Mouse (Mus musculus): ENCODE results near the gene Tmem234. TPM values are rescaled to one million over a fixed set of nuclear protein-coding genes. Genes with fewer than 3 reads are reported as not detected.

The Tmem234 gene
- total RNA-seq, 2 experiments from 2014 or later, result 89.2 to 90.1 TPM

DNA sequence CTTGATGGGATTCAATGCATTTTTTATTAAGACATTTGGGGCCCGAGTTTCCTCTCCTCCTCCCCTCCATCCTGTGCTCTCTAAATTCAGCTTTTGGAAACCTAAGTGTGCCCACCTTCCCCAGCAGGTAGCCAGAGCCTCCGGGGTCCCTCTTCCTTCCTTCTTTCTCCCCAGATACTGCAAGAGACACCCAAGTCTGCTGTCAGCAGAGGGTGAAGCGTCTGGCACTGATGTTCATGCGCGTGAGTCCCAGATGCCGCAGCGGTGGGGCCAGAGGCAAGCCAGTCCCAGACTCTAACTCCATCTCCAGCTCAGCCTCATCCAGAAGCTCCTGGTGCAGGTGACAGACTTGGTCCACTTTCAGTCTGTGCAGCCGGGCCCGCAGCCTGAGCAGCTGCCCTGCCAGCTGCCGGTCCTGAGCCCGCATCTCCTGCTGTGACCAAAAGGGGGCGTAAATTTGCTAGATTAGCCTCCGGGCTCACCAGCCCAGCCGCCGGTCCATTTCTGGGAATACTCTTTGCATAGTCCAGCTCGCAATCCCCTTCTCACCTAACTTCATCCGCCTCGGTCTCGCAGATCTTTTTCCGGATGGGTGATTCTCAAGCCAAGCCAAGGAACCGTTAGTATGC lies 23.5 kb upstream of the Tmem234 start:
- peak; percentile 48 to 50 for DNase-seq (ENCODE audit: low spot score in 2 of 2)

DNA sequence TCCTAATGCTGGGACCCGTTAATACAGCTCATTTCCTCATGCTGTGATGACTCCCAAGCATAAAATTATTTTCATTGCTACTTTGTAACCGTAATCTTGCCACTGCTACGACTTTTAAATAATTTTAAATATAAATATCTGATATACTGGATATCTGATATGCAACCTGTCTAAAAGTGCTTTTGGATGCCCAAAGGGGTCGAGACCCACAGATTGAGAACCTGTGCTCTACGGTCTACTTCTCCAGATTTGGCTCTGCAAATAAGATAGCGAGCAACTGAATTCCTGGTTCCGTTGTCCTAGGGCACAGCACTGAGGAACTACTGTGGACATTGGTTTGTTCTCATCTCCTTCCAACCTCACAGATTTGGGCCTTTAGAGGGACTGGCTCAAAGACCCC lies 22.8 kb upstream of the Tmem234 start:
- DNase-seq (ENCODE audit: low spot score in 2 of 2), result no peak

DNA sequence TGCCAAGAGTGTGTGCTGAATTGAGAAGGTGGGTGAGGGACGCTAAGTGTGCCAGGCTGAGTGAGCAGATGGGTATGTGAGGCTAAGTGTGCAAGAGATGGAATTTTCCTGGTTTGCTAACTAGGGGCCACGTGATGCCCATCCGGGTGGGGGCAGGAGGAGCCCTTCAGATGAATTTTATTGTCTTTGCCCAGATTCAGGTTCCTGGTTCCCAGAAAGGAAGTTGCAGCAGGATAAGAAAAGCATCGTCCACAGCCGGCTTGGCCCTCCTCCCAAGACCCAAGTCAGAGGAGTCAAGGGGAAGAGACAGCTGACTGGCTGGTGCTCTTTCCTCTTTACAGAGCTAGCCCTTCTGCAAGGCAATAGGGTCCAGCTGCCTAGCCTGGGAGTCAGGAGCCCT lies 22.0 kb upstream of the Tmem234 start, which contains the start of gene Fam167b:
Fam167b (minus strand) TSS at position 84 of the 400 bp plus-strand sequence.
- no peak for DNase-seq (ENCODE audit: low spot score in 2 of 2)

DNA sequence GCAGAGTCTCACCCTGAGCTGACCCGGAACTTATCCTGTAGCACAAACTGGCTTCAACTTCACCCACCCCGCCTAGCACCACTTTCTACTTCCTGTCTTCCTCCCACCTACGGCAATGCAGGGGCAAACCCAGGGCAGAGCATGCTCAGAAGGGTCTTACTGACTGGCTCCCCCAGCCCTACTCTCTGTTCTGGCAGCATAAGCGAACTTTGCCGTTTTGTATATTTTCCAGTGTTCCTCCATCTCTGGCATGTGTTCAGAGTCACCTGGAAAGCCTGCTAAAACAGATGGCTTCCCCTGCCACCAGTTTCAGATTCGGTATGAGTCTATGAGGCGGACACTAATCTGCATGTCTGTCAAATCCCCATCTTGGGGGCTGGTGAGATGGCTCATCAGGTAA lies 20.1 kb upstream of the Tmem234 start:
- DNase-seq (ENCODE audit: low spot score in 2 of 2), result no peak

DNA sequence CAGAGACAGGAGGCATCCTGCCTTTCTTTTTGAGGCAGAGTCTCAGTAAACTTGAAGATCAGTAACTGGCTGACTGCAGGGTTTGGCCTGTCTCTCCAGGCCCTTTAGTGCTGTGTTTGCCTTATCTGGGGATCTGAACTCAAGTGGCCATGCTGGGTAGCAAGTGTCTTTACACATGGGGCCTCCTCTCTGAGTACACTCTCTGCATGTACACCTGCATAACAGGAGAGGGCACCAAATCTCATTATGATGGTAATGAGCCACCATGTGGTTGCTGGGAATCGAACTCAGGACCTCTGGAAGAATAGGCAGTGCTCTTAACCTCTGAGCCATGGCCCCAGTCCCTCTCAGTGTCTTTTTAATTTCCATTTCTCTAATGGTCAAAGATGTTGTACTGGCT lies 18.2 kb upstream of the Tmem234 start:
- DNase-seq (ENCODE audit: low spot score in 2 of 2), result no peak

DNA sequence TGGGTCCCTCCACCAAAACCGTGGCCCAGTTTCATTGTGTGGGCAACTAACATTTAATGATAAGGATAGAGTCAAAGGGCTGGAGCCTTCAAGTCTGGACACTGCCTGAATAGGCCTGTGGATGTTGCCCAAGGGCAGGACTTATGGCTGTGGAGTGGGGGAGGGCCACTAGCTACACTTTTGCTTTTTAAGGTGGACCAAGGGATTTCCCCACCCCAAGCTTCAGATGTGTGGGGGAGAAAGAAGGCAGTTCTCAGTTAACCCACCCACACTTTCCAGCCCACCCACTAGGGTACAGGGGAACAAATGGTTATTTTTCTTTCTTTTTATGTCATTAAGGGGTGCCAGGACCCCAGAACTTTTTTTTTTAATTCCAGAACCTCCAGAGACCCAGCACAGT lies 16.1 kb upstream of the Tmem234 start:
- no peak for DNase-seq (ENCODE audit: low spot score in 2 of 2)

DNA sequence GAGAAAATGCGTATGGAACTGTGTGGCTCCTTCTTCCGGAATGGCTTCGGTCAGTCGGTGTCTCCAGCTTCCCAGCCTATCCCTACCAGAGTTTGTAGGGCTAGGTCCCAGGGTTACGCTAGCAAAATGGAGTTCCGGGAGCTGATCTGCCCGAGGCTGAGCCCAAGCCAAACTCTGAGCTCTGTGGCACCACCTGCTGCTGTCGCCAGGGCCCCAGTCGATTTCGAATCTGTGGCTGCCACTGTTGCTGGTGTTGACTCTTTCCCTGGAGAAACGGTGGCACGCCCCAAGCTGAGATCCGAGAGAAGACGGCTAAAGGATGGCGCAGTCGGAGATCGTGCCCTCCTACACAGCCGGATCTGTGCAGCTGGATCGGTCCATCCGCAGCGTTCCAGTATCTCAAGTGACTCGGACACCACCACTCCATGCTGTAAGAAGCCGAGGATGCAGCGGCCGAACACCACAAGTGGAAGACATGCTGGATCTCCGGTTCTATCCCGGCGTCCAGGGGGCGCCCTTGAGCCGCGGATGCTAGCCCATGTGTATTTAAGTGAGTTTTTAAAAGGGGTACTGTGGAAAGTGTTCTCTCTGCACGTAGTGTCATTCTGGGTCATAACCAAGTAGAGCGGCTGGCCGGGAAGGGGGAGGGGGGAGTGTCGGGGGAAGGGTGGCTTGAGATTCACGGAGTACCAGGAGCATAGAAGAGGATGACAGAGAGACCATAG lies 15.4 kb upstream of the Tmem234 start:
- DNase-seq (ENCODE audit: low spot score in 2 of 2), result peak; percentile 79 to 80

DNA sequence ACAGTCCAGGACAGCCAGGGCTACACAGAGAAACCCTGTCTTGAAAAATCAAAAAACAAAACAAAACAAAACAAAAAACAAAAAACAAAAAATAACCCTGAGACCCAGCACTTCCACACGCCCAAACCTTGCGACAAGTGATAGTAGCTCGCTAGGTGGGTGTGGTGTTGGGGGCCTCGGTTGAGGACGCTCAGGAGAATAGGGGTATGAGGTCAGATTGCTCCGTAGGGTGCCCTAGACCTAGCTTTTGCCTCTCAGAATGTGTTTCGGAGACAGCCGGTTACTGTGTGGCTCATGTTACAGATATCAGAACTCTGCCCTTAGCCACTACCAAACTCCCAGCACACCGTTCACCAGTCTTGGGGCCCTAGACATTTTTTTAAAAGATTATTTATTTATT lies 14.7 kb upstream of the Tmem234 start:
- DNase-seq (ENCODE audit: low spot score in 2 of 2), result no peak

DNA sequence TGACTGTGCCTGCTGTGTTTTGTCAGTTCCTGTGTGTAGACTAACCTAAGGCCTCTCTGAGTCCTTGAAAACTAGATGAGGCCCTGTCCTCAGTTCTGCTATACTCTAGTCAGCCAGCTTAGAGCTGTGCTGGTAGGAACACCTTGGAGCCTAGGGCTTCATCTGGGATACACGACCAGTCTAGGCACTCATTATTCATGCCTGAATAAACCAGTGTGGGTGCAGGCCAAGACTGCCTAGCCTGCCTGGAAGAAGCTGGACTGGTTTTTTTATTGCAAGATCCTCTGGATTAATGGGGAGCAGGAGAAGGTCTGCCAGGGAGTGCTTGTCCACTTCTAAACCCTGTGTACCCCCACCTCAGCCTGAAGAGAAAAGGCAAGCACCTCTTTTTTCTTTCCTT lies 13.5 kb upstream of the Tmem234 start:
- DNase-seq (ENCODE audit: low spot score in 2 of 2), result no peak

DNA sequence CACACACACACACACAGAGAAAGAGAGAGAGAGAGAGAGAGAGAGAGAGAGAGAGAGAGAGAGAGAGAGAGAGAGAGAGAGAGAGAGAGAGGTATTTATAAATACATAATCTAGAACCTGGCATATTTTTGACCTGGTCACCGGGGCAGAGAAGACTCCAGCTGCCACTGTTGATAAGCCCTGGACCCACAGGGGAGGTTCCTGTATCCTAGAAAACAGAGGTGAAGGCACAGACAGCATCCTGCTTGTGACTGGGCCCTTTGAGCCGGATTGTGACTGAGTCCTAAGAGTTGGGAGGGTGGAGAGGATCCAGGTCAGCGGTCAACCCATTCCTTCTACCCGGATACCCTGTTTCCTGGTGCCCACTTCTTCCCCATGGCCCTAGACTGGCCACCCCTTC lies 11.6 kb upstream of the Tmem234 start:
- no peak for DNase-seq (ENCODE audit: low spot score in 2 of 2)

DNA sequence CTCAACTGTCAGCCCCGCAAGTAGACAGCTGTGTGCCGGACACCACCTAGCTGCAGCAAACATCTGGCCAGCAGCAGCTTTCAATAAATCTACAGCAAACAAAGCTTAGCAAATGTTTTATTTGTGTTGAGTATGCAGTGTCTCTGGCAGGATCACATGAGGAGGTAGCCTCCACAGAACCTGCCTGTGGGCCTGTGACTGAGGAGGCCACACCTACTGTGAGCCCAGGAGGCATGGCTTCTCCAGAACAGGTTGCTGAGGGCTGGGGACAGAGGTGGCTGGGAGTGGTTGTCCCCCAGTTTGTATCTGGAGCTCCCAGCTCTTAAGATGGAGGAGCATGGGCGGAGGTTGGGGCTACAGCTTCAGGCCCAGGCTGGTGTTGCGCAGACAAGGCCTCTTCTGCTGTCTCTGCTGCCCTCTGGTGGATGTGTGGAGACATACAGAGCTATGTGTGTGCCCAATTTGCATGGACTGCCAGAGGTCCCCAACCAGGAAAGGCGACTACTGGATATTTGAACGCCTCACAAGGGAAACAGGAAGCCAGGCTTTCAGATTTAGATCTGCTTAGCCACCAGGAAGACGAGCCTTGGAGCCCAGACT lies 8.1 kb downstream of the Tmem234 start:
- DNase-seq (ENCODE audit: low spot score in 2 of 2), result peak; percentile 83 to 85

DNA sequence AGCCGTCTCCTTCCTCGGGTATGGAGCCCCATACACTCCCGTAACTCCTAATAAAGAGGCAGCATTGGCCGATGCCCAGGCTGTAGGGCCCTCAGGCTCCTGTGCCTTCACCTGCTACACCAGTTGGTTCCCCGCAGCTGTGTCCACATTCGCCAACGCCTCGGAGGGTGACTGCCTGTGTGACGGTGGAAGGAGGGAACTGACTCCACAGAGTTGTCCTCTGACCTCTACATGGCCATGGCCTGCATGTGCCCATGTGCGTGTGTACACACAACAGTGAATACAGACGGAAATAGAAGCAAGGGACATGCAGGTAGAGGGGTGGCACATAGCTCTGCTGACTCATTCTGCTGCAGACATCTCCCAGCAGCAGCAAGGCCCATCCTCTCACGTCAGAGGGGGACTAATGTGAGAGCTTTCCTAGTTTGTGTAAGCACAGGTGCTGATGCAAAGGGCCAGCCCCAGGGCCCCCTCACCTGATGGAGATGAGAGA lies 8.7 kb downstream of the Tmem234 start:
- DNase-seq (ENCODE audit: low spot score in 2 of 2), result no peak

DNA sequence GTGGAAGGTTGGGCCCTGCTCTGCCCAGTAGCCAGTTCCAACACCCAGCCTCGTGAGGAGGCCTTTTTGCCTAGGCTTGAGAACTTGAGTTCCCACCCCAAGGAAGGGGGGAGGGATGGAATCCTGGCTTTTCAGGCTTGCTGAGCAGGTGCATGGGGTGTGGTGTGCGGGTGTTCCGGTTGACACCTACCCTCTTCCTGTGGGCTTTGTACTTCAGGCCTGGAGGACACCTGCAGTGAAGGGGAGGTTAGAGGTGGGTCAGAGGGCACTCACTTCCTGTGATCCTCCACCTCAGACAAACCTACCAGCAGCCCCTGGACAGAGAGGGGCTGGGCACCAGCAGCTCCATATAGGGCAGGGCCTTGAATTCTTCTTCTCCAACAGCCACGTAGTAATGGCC lies 9.6 kb downstream of the Tmem234 start:
- DNase-seq (ENCODE audit: low spot score in 2 of 2), result no peak

DNA sequence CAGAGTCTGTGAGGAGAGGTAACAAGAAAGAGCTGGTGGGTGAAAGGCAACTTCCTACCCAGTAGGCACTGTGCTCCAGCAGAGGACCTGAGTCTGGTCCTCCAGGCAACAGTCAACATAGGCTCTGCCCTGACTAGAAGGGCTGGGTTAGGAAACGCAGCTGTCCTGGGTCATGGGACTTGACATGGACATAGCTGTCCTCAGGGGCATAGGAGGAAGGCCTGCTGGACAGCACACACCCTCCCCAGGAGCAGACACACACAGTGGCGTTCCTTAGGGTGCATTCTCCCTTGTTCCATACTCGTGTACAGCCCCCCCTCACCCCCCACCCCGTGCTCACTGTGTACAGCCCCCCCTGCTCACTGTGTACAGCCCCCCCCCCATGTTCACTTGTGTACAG lies 10.0 kb downstream of the Tmem234 start:
- no peak for DNase-seq (ENCODE audit: low spot score in 2 of 2)

DNA sequence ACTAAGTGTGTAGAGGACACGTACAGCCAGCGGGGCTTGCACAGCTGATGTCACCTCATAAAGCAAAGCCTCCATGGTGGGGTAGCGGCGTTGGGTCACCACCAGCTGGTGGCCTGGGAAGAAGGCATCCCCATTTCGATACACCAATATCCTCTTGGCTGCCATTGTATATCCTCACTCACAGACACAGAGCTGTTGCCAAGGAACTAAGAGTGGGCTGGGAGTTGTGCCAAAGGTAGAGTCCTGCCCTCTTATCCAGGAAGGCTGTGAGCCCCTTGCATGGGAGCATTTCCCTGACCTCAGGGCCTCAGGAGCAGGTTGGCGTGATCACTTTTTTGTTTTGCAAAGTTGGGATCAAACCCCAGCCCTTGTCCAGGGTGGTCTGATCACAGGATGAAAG lies 13.6 kb downstream of the Tmem234 start, which contains the start of gene Dcdc2b:
Dcdc2b (minus strand) TSS at position 165 of the 400 bp plus-strand sequence.
- DNase-seq (ENCODE audit: low spot score in 2 of 2), result no peak

DNA sequence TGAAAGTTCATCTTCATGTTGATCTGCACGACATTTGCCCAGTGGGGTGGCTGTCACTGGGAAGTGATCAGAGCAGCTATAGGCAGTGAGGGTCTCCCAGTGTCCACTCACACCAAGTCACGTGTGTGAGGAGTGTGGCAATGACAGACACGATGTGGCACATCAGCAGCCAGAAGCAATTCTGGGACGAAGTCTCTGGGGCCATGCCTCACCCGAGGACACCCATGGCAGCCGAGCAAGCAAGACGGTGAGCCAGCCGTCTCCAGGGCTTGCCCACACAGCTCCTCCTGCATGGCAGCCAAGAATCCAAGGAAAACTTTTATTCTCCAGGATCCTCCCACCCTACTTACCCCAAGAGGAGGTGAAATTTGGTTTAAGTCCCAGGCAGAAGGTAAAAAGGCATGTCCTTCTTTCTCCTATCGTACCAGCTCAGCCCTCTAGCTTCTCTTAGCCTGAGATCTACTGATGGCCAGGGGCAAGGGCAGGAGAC lies 15.4 kb downstream of the Tmem234 start:
- DNase-seq (ENCODE audit: low spot score in 2 of 2), result no peak

DNA sequence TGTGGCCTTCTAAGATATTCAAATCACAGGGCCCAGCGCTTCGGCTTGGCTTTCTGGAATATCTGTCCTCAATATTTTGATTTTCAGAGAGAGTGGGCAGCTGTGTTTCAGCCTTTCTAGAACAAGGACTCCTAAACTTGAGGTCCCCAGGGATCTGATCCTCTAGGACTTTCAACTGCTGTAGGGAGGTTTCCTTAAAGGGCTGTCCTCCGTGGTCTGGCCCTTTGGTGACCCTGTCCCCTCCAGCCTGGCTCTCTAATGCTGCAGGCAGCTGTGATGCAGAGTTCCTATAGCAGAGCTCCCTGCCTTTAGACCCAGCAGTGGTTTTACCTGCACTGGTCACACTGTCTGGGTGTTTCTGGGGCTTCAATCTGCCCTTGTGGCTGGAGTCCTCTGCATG lies 16.2 kb downstream of the Tmem234 start:
- no peak for DNase-seq (ENCODE audit: low spot score in 2 of 2)

DNA sequence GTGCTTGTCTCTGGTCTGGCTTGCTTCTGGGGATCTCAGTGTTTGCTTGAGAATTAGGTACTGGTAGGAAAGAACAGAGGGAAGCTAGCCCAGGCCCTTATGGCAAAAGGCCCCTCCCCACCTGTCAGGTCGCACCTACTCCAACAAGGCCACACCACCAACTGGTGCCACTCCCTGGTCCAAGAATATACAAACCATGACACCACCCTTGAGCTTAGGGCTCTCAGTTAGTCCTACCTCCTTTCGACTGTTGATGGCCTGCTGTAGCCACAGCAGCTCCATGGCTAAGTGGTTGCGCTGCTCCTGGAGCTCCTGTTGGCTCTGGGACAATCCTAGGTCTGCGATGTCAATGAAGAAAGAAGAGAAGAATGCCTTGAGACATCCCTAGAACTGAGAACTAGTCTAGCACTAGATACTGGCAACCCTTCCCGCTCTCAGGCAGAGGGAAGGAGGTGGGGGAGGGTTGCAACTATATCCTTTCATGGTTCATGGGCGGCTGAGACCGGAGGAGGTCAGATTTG lies 16.7 kb downstream of the Tmem234 start:
- DNase-seq (ENCODE audit: low spot score in 2 of 2), result no peak

DNA sequence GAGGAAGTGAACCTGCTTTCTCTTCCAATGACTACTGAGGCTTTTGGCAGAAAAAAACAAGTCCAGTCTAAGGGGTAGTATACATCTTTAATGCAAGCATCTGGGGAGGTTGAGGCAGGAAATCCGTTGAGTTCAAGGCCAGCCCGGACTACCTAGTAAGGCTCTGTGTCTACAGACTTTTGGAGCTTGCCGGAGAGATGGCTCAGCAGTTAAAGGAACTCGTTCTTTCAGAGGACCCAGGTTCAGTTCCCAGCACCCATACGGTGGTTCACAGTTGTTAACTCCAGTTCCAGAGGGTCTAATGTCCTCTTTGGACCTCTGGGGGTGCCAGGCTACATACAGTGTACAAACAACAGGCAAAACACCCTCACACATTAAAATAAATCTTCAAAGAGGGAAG lies 17.6 kb downstream of the Tmem234 start:
- DNase-seq (ENCODE audit: low spot score in 2 of 2), result no peak

DNA sequence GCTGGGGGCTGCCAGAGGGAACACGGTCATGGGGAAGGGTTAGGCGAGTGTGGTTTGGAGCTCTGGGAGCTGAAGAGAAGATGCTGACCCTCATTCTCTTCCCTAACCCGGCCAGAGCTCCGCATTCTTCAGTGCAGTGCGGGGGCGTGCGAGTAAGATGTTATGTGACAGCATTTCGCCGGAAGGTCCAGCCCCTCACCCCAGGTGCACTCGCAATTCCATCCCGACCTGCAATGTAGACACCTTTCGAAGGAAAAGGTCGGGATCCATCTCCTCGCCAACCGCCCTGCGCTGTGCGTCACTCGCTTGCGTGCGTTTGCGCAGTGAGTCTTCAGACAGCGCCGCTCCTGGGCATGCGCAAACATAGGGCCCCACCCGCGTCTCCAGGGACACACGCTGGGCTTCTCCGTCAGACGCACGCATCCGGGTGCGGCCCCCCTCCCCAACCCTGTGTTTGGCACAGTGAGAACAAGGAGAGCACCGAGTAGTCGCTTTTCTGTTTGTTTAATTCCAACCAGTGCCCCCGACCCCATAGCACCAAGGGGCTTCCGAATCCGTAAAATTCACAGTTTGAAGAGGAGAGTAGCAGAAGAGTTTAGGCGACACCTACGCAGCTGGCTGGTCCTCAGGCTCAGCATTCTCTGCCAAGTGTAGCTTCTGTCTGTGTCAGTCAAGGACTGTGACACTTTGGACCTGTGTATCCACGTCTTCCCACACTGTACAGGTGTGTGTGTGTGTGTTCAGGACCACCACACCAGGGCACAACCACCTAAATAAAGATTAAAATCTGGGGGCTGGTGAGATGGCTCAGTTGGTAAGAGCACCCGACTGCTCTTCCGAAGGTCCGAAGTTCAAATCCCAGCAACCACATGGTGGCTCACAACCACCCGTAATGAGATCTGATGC lies 18.6 kb downstream of the Tmem234 start, which contains the start of gene Iqcc:
Iqcc (minus strand) TSS at position 314 of the 906 bp plus-strand sequence.
- peak; percentile 96 to 97 for DNase-seq (ENCODE audit: low spot score in 2 of 2)

All from left cerebral cortex, adult 18-20 months (tissue).